Mouse (Mus musculus): ENCODE measurements around the gene Armt1. TPM values are rescaled to one million over a fixed set of nuclear protein-coding genes. Genes with fewer than 3 reads are reported as not detected.

Gene Armt1
- polyA plus RNA-seq (2012; rRNA removed): 7.3 and 7.8 TPM in 2 replicates

GRCm38 (mm10) chr10:4432123-4432931 is at the start of gene Armt1, which contains the start of gene Rmnd1:
Armt1 (plus strand) TSS chr10:4432467.
Rmnd1 (minus strand) TSS chr10:4432388.
- peak; percentile 51 for DNase-seq (ENCODE audit: low read depth)

GRCm38 (mm10) chr10:4384244-4384643 is 48.0 kb upstream of the Armt1 start:
- DNase-seq (ENCODE audit: low read depth): no peak

DNA sequence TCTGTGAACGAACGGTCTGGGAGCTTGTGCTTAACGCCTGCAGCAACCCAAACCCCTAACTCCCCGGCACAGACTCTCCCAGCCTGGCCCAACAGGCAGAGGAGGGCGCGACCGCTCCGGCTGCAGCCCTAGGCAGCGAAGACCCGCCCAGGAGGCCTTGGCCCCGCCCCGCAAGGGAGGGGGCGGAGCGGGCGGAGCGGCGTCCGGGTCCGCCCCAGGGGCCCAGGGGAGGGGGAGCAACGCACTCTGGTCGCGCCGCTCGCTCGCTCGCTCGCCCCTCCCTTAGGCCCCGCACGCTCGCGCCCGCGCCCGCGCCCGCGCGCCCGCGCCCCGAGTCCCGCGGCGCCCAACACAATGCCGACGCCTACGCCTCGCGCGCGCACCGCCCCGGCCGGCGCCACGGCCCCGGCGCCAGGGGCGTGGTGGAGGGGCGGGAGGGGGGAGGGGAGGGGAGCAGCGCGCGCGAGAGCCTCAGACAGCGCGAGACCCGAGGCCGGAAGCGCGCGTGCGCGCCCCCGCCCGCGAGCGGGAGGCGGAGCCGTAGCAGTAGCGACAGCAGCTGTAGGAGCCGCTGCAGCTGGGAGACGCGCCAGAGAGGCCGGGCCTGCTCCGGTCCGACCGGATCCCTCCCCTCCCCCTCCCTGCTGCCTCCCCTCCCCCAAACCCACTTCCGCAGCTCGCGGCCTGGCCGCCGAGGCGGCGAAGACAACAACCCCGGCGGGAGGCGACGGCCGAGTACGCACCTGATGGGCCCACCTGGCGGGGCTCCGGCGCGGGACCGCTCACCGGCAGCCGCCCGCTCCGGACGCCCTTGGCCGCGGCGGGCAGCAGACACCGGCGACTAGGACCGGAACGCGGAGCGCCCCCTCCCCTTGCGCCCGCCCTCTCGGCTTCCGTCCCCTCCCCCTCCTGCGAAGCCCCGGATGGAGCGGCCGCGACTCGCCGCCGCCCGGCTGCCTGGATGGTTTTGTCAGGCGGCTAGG is 45.4 kb upstream of the Armt1 start:
- no peak for DNase-seq (ENCODE audit: low read depth)

DNA sequence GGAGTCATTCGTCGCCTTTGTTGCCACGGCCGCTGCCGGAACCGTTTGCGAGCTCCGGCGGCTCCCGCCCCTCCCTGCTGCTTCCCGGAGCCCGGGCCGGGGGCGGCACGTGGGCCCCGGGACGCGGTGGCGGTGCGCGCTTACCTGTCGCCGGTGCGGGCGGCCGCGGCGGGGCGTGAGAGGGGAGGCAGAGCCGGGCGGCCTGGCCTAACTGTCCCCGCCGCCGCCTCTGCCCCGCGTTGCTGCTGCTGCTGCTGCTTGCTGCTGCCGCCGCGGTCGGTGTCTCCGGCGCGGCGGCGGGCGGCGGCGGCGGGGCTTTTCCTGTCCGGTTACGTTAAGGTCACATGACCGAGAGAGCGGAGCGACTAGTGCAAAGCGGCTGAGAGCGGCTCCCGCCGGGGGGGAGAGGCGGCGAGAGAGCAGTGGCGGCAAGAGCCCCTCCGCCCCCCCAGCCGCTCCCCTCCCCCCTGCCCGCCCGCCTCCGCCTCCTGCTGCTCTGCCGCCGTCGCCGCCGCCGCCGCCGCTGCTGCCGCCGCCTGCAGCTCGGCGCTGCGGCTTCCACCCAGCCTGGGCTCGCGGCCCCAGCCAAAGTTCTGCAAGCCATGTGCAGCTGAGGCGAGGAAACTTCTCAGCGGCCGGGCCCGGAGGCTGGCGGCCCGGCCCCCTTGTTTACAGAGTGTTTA is 44.4 kb upstream of the Armt1 start, which contains the start of gene Zbtb2:
Gene Zbtb2 (minus strand): TSS at position 408 of the 683 bp plus-strand sequence.
- no peak for DNase-seq (ENCODE audit: low read depth)

GRCm38 (mm10) chr10:4388384-4388745 is 43.9 kb upstream of the Armt1 start:
- no peak for DNase-seq (ENCODE audit: low read depth)

GRCm38 (mm10) chr10:4389036-4389435 is 43.2 kb upstream of the Armt1 start:
- DNase-seq (ENCODE audit: low read depth): no peak

GRCm38 (mm10) chr10:4389461-4390112 is 42.7 kb upstream of the Armt1 start:
- DNase-seq (ENCODE audit: low read depth): no peak

DNA sequence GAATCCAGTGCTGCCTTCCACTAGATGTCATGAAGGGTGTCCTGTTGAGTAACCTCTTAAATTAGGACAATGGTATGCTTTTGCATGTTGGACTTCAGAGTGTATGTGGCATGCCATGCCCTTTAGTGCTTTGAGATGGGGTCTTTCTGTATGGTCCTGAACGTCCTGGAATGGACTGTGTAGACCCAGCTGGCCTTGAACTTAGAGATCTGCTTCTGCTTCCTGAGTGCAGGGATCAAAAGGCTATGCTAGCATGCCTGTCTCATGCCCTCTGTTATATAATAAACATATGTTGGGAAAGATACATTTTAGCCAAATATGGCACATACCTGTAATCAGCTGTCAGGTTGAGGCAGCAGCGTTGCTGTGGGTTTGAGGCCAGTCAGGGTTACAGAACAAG is 41.7 kb upstream of the Armt1 start:
- no peak for DNase-seq (ENCODE audit: low read depth)

GRCm38 (mm10) chr10:4391076-4391475 is 41.2 kb upstream of the Armt1 start:
- DNase-seq (ENCODE audit: low read depth): no peak

- peak; percentile 70 for DNase-seq (ENCODE audit: low read depth)
Observed at GRCm38 (mm10) chr10:4391851-4392250, 40.4 kb upstream of the Armt1 start.

DNA sequence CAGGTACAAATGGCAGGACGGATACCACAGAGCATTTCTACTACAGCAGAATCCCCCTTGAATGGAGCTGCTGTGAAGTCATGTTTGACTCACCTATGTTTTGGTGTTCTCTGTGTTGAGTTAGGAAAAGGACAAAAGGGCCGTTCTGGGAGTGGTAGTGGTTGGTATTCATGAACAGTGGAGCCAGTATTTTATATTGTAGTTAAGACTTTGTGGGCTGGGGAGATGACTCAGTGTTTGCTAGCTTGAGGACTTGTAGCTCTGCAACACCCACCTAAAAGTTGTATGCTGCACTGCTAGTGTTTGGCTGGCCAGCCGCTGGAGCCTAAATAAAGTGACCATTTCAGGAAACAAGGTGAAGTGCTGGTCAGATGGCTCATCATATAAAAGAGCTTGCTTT is 36.9 kb upstream of the Armt1 start:
- no peak for DNase-seq (ENCODE audit: low read depth)

- DNase-seq (ENCODE audit: low read depth): no peak
Observed at GRCm38 (mm10) chr10:4398058-4398457, 34.2 kb upstream of the Armt1 start.

DNA sequence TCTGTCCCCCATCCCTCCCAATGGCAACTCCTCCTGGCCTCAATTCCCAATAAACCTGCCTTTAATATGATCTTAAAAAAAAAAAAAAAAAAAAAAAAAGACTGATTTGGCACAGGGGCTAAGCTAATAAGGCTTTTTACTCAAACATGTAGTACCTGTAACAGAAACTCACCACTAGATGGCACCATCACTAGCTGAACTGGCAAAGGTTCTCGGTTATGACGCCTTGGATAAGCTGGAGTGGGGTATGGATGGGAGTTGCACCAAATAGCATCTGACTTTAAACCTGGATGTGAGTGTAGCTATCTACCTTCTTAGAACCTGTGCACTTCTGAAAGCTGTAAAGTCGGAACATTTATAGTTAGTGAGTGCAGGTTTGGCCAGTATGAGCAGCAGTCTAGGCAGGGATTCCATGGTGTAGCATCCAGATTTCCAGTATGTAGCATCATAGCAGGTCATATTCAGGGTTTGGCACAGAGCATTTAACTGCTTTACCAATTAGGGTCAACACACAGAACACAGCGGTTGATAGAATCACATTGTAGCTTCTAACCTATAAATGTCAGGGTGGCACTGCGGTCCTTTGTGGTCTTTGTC is 27.3 kb upstream of the Armt1 start:
- DNase-seq (ENCODE audit: low read depth): no peak

- DNase-seq (ENCODE audit: low read depth): no peak
Observed at GRCm38 (mm10) chr10:4405511-4405910, 26.8 kb upstream of the Armt1 start.

DNA sequence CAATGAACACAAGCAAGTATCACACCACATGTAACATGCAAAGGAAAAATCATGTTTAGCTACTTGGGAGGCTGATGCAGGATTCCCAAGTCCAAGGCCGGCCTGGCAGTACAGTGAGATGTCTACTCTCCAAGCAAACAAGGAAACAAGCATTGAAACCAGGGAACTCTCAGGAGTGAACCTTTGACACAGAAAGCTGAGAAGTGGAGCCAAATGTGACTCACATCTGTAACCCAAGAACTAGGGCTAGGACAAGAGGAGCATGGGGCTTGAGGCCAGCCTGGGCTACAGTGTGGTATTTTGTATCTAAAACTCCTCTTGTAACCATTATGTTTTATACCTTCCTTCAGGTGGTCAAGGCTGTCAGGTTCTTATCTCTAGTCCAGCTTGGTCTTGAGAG is 25.1 kb upstream of the Armt1 start:
- DNase-seq (ENCODE audit: low read depth): no peak

- no peak for DNase-seq (ENCODE audit: low read depth)
Observed at GRCm38 (mm10) chr10:4425245-4425644, 7.0 kb upstream of the Armt1 start.

DNA sequence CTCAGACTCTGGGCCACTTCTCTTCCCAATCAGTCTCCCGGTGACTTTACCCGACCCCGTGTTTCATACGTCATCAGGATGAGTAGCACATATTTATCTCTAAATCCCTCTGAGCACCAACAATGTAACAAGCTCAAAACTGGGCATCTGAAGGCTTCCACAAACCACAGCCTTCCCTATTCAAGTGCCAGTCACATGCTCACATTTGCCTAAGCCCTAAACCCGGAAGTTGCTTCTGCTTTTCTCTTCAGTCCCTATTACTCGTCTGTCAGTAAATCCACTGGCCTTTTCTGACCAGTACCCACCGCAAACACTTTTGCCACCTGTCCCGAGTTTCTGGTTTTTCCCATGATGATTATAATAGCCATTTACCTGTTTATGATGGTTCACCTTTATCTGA is 1.9 kb upstream of the Armt1 start:
- no peak for DNase-seq (ENCODE audit: low read depth)

DNA sequence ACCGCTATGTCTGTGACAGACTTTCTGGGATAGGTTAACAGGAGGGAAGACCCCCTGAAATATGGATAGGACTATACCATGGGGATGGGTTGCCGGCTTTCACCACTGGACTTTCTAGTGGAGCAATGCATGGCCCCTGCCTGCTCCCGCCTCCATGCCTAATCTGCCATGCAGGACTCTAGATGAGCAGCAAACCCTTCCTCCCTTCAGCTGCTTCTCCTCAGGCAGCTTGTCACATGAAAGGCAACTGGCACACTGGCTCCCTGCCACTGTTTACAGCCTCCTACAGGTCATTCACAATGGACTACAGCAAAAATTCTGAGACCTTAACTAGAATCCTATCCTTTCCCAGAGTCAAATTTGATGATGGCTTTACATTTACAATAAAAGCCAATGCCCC is 1.4 kb upstream of the Armt1 start:
- no peak for DNase-seq (ENCODE audit: low read depth)

- no peak for DNase-seq (ENCODE audit: low read depth)
Observed at GRCm38 (mm10) chr10:4431746-4432122, 533 bp upstream of the Armt1 start.

- DNase-seq (ENCODE audit: low read depth): no peak
Observed at GRCm38 (mm10) chr10:4432996-4433755, 909 bp downstream of the Armt1 start.
